Mouse (Mus musculus) intestine, embryonic 14.5 days (tissue): Measurements from ENCODE around the gene Blmh. TPM values are rescaled to one million over a fixed set of nuclear protein-coding genes. Genes with fewer than 3 reads are reported as not detected.

Source experiments
- ATAC-seq: fragments of 200-750 bp; cut with Nextera tagmentation; replicated peaks from 2 replicates; pipeline ENCODE4 v1.8.0; 2017; ENCODE audit warnings: low read depth, moderate number of reproducible peaks, moderate TSS enrichment, moderate library complexity; ENCODE audit not compliant: low FRiP score, low TSS enrichment
- DNase-seq: peaks from one replicate; pipeline ENCODE4 v3.0.0-alpha.2; 2018; ENCODE audit warnings: low spot score
- H3K27ac ChIP-seq: fragments of 300-500 bp; sonication (generic); 2 replicates; pipeline ENCODE4 v1.5.1; 2014; ENCODE audit warnings: low read depth, mild to moderate bottlenecking, control low read depth
- H3K27me3 ChIP-seq: fragments of 300-500 bp; sonication (generic); replicated peaks from 2 replicates; pipeline ENCODE4 v1.6.1; 2014; ENCODE audit warnings: low read length, control low read depth; ENCODE audit not compliant: control insufficient read depth, insufficient read depth
- H3K36me3 ChIP-seq: fragments of 300-500 bp; sonication (generic); 2 replicates; pipeline ENCODE4 v1.6.1; 2014; ENCODE audit warnings: low read length, control low read depth; ENCODE audit not compliant: control insufficient read depth, insufficient read depth
- H3K4me1 ChIP-seq: fragments of 300-500 bp; sonication (generic); replicated peaks from 2 replicates; pipeline ENCODE4 v1.6.1; 2014; ENCODE audit warnings: low read length, control low read depth, mixed read lengths; ENCODE audit not compliant: control insufficient read depth, insufficient read depth
- H3K4me2 ChIP-seq: fragments of 300-500 bp; sonication (generic); 2 replicates; pipeline ENCODE4 v1.6.1; 2014; ENCODE audit warnings: low read length
- H3K4me3 ChIP-seq: fragments of 300-500 bp; sonication (generic); 2 replicates; pipeline ENCODE4 v1.5.1; 2014; ENCODE audit warnings: low read depth, low read length, control low read depth, mixed read lengths
- H3K9ac ChIP-seq: fragments of 300-500 bp; sonication (generic); 2 replicates; pipeline ENCODE4 v1.6.1; 2014; ENCODE audit warnings: mild to moderate bottlenecking, low read length
- H3K9me3 ChIP-seq: fragments of 300-500 bp; sonication (generic); 2 replicates; pipeline ENCODE4 v1.6.1; 2016; ENCODE audit warnings: low read length, control low read depth; ENCODE audit not compliant: control insufficient read depth
- WGBS: fragments of 180-500 bp; shearing (Covaris S2); extraction: QIAGEN DNeasy Blood & Tissue Kit; methylation state at CpG from one replicate; pipeline ENCODE4 v1.1.7; 2014; 5-methylcytosine and 5-hydroxymethylcytosine counted together
- polyA plus RNA-seq: library from polyadenylated mRNA; unstranded; fragments of >200 nt; fragmentation: Nextera tagmentation; extraction: Ambion mirVana; gene quantifications from 2 replicates; pipeline ENCODE4 v1.2.1, GENCODE M21; 2014

Gene Blmh
- polyA plus RNA-seq, 1 experiment from 2014 or later = 101 TPM

DNA sequence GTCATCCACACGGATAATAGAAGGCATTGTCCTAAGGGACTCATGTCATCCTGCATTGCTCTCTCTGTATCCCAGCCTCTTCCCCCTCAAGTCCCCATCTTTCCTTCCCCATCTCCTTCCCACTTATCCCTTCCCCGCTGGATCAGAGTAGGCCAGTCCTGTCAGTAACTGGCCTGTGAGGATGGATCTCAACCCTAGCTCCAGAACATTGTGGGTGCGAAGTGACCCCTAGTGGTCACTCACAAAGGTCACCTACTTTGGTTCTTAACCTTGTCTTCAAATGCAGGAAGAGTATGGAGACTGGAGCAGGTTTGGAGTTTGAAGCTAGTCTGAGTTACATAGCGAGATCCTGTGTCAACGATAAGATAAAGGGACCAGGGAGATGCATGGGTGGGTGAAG lies 30.4 kb upstream of the Blmh start:
- Histone ChIP-seq H3K9ac (no peak overlapping the region), H3K9me3 (no peaks in the 10 kb centered on the region), H3K27ac (no peak overlapping the region), H3K4me2 (no peak overlapping the region; the same call in 1 of the 2 replicates), H3K27me3 (no peaks in the 10 kb centered on the region), H3K4me1 (peaks cover 10% of the 10 kb centered on the region), H3K36me3 (no peaks in the 10 kb centered on the region), H3K4me3 (no peak overlapping the region)
- 27% methylated on average over 5 of the region's 5 CpGs for WGBS
- DNase-seq (peak; percentile 66), ATAC-seq (0 out of 2 replicates have a peak, but pooled peaks have one; percentile 51)

GRCm38 (mm10) chr11:76896360-76896759 lies 28.2 kb upstream of the Blmh start:
- 35% methylated on average over 6 of the region's 6 CpGs for WGBS
- no peaks in the 10 kb centered on the region for H3K27me3 ChIP-seq
- DNase-seq (no peak), ATAC-seq (no peak)
- no peaks in the 10 kb centered on the region for H3K9me3 ChIP-seq
- no peak overlapping the region for H3K9ac ChIP-seq
- no peak overlapping the region for H3K27ac ChIP-seq
- no peak overlapping the region for H3K4me3 ChIP-seq
- H3K4me1 ChIP-seq = peaks cover 10% of the 10 kb centered on the region
- no peaks in the 10 kb centered on the region for H3K36me3 ChIP-seq
- no peak overlapping the region for H3K4me2 ChIP-seq

DNA sequence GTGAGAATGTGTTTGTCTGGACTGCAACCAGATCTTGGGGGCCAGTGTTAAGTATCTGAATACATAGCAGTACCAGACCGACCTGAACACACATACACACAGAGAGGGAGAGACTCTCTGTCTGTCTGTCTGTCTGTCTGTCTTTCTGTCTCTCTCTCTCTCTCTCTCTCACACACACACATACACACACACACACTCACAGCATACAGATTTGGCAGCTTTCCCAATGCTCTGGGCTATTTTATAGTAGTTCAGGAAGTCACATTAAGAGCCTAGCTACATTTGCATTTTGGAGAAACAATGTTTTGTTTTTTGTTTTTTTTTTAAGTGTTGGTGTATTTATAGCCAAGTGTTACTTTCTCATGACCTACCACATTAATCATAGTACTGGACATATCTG lies 27.5 kb upstream of the Blmh start:
- no peaks in the 10 kb centered on the region for H3K36me3 ChIP-seq
- H3K4me1 ChIP-seq = peaks cover 10% of the 10 kb centered on the region
- ATAC-seq (no peak), DNase-seq (no peak)
- H3K9ac ChIP-seq = no peak overlapping the region
- no peaks in the 10 kb centered on the region for H3K27me3 ChIP-seq
- 67% methylated on average over 1 of the region's 1 CpGs for WGBS
- H3K4me3 ChIP-seq = no peak overlapping the region
- no peak overlapping the region for H3K27ac ChIP-seq
- H3K4me2 ChIP-seq = no peak overlapping the region
- no peaks in the 10 kb centered on the region for H3K9me3 ChIP-seq

DNA sequence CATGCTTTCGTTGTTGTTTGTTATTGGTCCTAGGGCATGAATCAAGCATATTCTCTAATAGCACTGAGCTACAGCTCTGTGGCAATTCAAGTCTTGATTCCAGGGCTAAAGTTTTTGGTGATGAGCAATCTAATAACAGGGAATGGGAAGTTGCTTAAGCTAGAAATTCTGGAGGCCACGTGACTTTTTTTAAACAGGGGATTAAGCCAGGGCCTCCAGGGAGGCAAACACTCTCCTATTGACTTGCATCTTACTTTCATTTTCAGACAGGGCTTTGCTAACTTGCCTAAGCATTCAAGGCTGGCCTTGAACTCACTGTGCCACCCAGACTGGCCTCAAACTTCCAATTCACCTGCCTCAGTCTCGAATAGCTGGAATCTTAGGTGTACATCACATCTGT lies 26.7 kb upstream of the Blmh start:
- Histone ChIP-seq H3K4me1 (peaks cover 10% of the 10 kb centered on the region), H3K4me3 (no peak overlapping the region), H3K4me2 (no peak overlapping the region), H3K27ac (no peak overlapping the region), H3K9me3 (no peaks in the 10 kb centered on the region), H3K9ac (no peak overlapping the region), H3K36me3 (no peaks in the 10 kb centered on the region), H3K27me3 (no peaks in the 10 kb centered on the region)
- 50% methylated on average over 3 of the region's 3 CpGs for WGBS
- ATAC-seq = no peak
- no peak for DNase-seq

DNA sequence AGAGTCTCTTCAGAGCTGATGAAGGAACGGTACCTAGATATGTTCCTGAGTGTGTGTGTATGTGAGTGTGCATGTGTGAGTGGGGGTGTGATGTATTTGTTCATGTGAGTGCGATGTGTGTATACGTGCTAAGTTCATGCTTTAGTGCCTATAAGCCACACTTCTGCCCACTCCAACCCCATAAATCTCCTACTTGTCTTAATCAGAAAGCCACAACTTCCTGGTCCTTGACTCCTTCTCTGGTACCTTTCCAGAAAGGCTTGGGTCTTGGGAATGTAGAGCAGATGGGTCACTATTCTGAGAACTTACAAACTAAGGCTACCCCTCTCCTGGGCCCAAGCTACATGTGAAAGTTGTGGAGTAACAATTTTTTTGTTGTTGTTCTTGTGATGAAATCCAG lies 25.9 kb upstream of the Blmh start:
- ATAC-seq (no peak), DNase-seq (no peak)
- no peak overlapping the region for H3K9ac ChIP-seq
- no peaks in the 10 kb centered on the region for H3K36me3 ChIP-seq
- no peak overlapping the region for H3K27ac ChIP-seq
- no peak overlapping the region for H3K4me3 ChIP-seq
- no peaks in the 10 kb centered on the region for H3K27me3 ChIP-seq
- 86% methylated on average over 3 of the region's 3 CpGs for WGBS
- H3K4me2 ChIP-seq = no peak overlapping the region
- peaks cover 8% of the 10 kb centered on the region for H3K4me1 ChIP-seq
- H3K9me3 ChIP-seq = no peaks in the 10 kb centered on the region

GRCm38 (mm10) chr11:76899758-76900738 lies 24.6 kb upstream of the Blmh start:
- no peaks in the 10 kb centered on the region for H3K36me3 ChIP-seq
- H3K27ac ChIP-seq = no peak overlapping the region
- DNase-seq = no peak
- no peak for ATAC-seq
- no peak overlapping the region for H3K4me2 ChIP-seq
- no peak overlapping the region for H3K4me3 ChIP-seq
- H3K9ac ChIP-seq = no peak overlapping the region
- no peaks in the 10 kb centered on the region for H3K9me3 ChIP-seq
- 69% methylated on average over 5 of the region's 5 CpGs for WGBS
- peaks cover 3% of the 10 kb centered on the region; the same call in 1 of the 2 replicates for H3K4me1 ChIP-seq
- no peaks in the 10 kb centered on the region for H3K27me3 ChIP-seq

GRCm38 (mm10) chr11:76901579-76902361 lies 22.8 kb upstream of the Blmh start, which contains the start of gene Tmigd1:
Tmigd1 (plus strand) TSS chr11:76902159.
- H3K9ac ChIP-seq = no peak within 1 kb of the TSS
- 62% methylated on average over 7 of the region's 7 CpGs for WGBS
- H3K9me3 ChIP-seq = no peaks in the 10 kb centered on the region
- no peak for DNase-seq
- no peak within 1 kb of the TSS for H3K27ac ChIP-seq
- no peaks in the 10 kb centered on the region for H3K27me3 ChIP-seq
- no peak for ATAC-seq
- no peak within 1 kb of the TSS for H3K4me3 ChIP-seq
- H3K36me3 ChIP-seq = no peaks in the 10 kb centered on the region
- peaks cover 3% of the 10 kb centered on the region; the same call in 1 of the 2 replicates for H3K4me1 ChIP-seq
- no peak within 1 kb of the TSS for H3K4me2 ChIP-seq

GRCm38 (mm10) chr11:76904340-76904739 lies 20.3 kb upstream of the Blmh start:
- no peaks in the 10 kb centered on the region for H3K36me3 ChIP-seq
- H3K4me2 ChIP-seq = no peak overlapping the region
- 74% methylated on average over 2 of the region's 2 CpGs for WGBS
- no peaks in the 10 kb centered on the region for H3K27me3 ChIP-seq
- H3K9me3 ChIP-seq = no peaks in the 10 kb centered on the region
- no peak overlapping the region for H3K27ac ChIP-seq
- DNase-seq (no peak), ATAC-seq (no peak)
- no peak overlapping the region for H3K4me3 ChIP-seq
- no peak overlapping the region for H3K9ac ChIP-seq
- H3K4me1 ChIP-seq = no peaks in the 10 kb centered on the region
